Mouse (Mus musculus) spleen, postnatal 10 days (tissue): ENCODE results near the gene Atp8a1.

Experiments
- DNase-seq, 2 experiments: peaks; one replicate each; pipeline ENCODE4 v3.0.0; 2021 to 2022; ENCODE audit warnings: low spot score in 2 of 2

Gene Atp8a1

GRCm38 (mm10) chr5:67768708-67769107, 78.5 kb downstream of the Atp8a1 start:
- no peak for DNase-seq

DNA sequence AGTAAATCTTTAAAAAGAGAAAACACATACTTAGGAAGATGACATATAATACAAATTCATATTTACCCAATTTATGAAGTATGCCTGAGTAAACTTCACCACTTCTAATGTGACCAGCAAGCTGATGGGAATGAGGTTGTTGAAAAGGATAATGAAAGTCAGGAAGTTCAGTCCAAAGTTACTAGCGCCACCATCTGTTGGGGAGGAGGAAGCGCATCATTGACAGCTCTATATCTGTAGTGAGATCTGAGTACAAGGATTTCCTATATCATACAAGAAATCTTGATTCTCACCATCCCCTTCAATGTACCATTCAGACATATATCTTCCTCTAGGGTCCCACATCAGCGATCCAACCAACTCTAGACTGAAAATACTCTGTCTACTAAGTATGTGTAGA, 82.4 kb downstream of the Atp8a1 start:
- no peak for DNase-seq

GRCm38 (mm10) chr5:67758126-67758525, 89.1 kb downstream of the Atp8a1 start:
- no peak for DNase-seq

DNA sequence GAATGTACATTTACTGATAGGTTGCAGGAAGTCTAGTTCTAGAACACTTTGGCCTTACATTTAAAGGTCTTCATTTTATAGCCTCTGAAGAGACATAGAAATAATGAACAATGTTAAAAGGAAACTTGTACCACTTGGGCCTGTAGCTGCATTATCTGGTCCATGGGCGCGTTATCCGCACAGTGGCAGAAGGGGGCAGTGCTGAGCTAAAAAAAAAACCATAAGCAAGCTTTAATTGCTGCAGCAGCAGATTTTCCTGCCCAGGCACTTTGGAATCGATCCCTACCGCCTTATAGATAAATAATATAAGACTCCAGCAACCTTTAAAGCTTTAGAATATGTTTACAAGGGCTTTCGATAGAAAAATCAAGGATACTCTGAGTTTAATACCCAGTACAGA, 91.1 kb downstream of the Atp8a1 start:
- DNase-seq: peak; percentile 20 to 59

DNA sequence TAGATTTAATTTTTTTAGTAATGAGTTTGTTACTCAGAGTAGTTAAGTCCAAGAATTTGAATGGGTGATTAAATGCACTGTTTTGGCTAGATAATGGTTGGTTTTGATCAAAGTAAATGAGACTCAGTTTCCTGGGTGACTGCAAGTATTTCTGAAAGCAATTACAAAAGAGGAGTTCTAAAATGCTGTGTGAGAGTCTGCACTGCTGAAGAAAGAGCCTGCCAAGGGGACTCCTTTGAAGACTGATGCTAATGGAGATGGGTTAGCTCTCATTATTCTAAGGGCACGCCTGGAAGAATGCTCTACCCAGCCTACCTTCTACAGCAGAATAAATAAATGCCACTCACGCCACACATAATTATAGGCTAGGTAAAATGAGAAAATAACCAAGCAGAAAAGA, 94.2 kb downstream of the Atp8a1 start:
- DNase-seq: no peak

- no peak for DNase-seq
Measured at GRCm38 (mm10) chr5:67752629-67753028, 94.6 kb downstream of the Atp8a1 start.

GRCm38 (mm10) chr5:67752007-67752406, 95.2 kb downstream of the Atp8a1 start:
- no peak for DNase-seq

DNA sequence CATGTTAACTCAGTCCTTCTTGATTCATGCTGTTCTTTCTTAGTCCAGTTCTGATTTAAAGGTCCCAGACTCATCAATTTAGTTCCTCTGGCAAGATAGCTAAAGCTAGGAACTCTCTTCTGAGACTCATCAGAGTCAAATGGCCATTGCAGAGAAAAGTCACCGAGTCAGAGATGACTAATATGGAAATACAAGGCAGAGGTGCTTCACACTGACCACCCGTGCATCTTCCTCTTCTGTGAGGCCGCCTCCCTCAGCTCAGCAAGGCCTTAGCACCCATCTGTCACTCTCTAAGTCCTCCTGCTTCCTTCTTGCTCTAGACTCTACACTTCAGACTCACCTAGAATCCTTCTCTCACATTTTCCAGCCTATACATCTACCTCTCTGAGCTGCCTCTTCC, 108.0 kb downstream of the Atp8a1 start:
- DNase-seq: no peak

DNA sequence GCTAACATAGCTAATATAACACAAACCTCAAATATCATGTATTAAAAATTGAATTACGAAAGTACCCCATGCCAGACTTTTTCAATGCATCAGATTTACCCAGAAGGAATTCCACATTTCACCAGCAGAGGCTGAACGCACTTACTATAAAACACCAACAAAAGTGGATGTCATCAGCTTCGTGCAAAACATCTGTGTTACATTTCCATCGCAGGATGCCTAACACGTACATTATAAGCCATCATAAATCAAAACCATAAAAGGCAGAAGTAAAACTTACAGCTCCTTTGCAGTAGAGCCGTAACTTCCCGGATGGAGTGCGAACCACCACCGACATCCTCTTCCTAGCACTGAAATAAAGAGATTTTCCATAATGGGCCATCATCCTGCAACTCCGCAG, 109.1 kb downstream of the Atp8a1 start:
- DNase-seq: no peak

DNA sequence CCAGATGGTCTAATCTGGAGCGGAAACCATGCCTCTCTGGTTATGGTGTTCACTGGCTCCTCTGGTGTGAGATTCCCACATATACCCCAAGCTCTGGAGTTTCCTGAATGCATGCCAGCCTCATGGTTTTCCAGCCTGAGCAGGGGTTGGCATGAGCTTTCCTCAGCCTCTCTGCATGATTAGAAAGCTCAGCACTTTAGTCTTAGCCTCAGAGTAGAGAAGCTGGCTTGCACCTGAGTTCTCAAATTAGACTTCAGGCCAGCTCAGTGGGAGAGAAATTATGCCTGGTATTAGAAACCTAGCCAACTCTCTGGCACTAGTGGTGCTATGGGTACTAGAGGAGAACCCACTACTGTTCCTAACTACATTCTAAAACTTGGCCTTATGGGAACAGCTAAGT, 111.5 kb downstream of the Atp8a1 start:
- DNase-seq: no peak

DNA sequence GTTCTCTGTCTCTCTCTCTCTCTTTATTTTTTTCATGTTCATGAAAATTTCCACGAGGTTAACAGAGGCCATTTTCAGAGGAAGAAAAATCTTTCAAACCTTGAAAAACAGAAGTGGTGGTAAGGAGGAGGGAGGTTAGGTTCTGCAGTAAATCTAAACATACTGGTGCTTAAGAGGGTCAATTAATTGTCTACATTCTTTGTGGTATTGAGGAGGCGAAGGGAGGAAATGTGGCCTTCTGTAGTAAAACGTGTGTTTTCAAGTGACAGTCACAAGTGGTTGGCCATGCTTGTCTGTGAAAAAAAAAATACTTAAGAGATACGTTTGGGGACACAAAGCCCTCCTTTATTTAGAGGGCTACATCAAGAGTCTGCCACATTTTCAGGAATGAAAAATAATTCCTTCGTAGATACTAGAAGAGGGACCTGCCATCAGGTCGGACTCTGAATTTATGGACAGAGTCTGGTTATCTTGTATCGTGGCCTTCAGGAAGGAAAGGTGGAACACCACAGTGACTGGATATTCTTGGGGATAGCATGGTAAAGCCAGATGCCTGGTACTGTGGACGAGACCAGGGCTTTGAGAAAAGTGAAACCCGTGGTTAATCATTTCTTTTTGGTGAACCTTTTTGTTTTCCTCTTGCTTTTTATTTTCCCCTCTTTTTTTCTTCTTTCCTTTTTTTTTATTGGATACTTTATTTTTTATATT, 113.5 kb downstream of the Atp8a1 start:
- DNase-seq: no peak

GRCm38 (mm10) chr5:67733150-67733549, 114.1 kb downstream of the Atp8a1 start:
- no peak for DNase-seq

- DNase-seq: no peak
Measured at GRCm38 (mm10) chr5:67727755-67728154, 119.5 kb downstream of the Atp8a1 start.

DNA sequence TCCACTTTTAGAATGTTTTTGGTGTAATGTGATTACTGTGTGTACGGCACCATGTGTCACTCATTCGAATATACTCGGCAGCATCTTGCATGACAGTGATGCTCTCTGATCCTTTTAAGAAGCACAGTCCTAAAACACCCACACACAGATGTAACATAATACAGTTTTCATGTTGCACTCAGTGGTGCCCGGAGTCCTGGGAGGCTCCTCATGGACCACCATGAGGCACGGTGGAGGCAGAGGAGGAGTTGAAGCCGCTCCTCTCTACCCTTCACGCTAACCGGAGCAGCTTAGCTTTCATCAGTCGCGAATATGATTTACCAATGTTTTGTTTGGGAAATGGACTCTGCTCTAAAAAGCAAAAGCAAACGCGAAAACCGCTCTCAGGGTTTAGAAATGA, 120.4 kb downstream of the Atp8a1 start:
- DNase-seq: no peak

DNA sequence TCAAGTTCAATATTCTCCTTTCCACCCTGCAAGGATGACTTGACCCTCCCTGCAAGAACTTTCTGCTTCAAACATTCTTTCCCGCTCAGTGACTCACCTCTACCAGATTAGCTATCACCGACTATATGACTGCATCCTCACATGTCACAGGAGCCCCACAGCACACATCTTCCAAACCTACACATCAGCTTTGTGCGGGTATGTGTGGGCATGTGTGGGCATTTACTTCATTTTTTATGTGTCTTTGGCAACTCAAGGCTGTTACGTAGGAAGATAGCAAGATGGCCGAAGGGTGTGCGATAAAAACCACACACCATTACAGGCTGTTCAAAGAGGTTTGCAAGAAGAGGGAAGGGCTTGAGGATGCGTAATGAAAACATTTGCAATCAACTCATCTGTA, 145.6 kb downstream of the Atp8a1 start:
- DNase-seq: no peak

DNA sequence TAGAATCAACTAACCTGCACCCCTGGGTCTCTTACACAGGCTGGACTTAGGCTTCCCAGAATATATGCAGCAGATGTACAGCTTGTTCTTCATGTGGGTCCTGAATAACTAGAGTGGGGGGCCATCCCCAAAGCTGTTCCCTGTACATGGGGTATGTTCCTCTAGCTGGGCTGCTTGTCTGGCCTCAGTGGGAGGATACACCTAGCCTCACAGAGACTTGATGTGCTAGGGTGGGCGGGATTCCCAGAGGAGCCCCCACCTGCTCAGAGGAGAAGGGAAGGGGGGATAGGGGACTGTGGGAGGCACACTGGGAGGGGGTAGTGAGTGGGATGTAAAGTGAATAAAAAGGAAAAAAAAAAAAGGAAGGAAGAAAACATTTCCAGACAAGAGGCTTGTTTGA, 147.8 kb downstream of the Atp8a1 start:
- no peak for DNase-seq

GRCm38 (mm10) chr5:67698176-67698575, 149.1 kb downstream of the Atp8a1 start:
- DNase-seq: no peak

DNA sequence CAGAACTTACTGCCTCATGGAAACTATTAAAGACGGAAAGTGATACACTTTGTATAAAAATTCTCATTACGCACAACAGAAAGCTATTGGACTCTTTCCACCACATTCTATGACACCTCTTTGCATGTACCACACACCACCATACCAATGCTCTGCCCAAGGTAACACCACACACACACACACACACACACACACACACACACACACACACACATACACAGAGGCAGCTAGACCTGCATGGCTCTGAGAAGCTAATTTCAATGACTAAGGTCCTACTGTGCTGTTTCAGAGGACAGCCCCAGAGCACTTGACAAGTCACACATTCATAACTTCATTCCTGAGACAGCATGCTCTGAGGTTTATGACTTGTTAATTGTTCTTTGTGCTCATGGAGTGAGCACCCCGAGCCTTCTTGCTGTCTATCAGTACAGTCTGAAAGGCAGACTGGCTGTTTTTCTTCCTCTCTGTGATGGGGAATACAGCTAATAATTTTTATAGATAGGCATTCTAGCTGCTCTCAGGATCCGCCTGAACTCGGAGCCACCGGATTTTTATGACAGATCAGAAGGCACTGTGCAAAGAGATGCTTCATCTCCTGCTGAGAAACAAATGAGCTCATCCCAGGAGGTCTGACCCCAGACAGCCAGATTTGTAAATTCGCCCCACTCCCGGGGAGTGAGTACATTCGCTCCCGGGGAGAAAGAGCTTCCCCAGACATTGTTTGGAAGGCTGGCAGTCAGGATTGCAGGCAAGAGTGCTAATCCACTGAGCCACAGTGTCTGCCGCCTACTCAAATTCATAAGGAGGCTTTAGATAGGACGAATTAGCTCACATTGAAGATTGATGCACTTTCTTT, 150.3 kb downstream of the Atp8a1 start:
- no peak for DNase-seq

- DNase-seq: no peak
Measured at GRCm38 (mm10) chr5:67695055-67695710, 152.1 kb downstream of the Atp8a1 start.

DNA sequence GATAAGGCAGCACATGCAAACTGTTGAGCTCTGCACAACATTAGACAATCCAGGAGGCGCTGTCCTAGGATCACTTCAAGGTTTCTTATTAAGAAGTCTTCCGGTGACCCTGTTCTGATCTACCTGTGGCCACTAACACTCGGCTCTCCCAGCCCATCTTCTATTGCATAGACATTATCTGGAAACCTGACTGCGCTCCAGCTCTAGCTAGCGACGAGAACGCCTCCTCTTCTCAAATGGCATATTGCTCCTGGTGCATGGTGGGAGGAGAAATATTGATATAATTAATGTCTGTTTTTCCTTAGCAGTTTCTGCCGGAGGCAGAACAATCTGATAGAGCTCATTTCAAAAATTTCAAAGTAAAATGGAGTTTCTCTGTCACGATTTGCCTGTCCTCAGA, 156.9 kb downstream of the Atp8a1 start:
- no peak for DNase-seq

- no peak for DNase-seq
Measured at GRCm38 (mm10) chr5:67688001-67688400, 159.2 kb downstream of the Atp8a1 start.

DNA sequence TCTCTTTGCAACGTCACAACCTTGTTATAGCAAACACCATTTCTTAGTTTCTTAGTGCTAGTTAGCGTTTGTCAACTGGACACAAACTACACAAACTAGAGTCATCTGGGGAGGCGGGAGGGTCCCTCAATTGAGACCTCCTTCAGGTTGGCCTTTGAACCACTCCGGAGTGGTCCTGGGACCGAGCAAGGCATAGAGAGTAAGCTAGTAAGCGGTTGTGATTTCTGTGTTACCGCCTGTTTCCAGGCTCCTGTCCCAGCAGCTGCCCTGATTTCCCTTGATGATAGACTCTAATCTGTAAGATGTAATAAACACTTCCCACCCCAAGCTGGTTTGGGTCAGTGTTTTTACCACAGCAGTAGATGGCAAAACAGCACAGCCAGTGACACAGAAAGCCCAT, 161.3 kb downstream of the Atp8a1 start:
- no peak for DNase-seq

GRCm38 (mm10) chr5:67685461-67685860, 161.8 kb downstream of the Atp8a1 start:
- no peak for DNase-seq
